Mouse (Mus musculus) testis, adult 10 weeks (tissue): ENCODE results near the gene Exosc10. TPM values are rescaled to one million over a fixed set of nuclear protein-coding genes. Genes with fewer than 3 reads are reported as not detected.

Experiments
- polyA plus RNA-seq: library from polyadenylated mRNA; stranded (reverse); fragments of 350-450 nt; fragmentation: Illumina TruSeq; extraction: RNeasy Lipid Tissue Mini Kit (QIAGEN cat#74804); gene quantifications from one replicate; pipeline ENCODE4 v1.2.3, GENCODE M21; 2014; ENCODE audit warnings: low read depth, low replicate concordance

The Exosc10 gene
- 19.0 TPM for polyA plus RNA-seq

DNA sequence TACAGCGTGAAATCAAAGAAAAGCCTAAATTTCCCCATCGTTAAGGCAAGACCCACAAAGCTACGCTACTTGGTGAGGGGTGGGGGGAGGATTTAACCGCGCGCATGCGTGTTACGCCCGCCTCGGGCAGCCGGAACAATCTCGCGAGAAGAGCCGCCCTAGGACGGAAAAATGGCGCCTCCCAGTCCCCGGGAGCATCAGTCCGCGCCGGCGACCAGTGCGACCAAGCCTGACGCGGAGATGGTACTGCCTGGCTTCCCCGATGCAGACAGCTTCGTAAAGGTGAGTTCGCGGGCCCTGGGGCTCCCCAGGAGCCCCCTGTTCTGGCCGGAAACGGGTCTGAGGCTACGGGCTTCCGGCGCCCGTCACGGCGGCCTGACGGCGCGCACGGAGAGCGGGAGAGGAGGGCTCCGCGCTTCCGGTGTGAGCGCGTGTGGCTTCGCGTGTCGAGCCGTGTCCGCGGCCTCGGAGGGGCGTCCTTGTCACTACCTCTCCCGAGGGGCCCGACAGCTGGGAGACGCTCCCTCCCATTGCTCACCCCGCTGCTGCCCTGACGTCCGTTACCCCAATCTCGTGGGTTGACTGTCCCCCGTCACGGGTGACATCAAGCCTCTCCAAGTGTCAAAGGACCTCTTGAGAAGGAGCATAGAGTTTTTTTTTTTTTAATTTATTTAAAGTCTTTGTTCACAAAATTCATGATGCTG, at the start of gene Exosc10:
TSS of gene Exosc10 (plus strand) at position 133 of the 704 bp plus-strand sequence.

DNA sequence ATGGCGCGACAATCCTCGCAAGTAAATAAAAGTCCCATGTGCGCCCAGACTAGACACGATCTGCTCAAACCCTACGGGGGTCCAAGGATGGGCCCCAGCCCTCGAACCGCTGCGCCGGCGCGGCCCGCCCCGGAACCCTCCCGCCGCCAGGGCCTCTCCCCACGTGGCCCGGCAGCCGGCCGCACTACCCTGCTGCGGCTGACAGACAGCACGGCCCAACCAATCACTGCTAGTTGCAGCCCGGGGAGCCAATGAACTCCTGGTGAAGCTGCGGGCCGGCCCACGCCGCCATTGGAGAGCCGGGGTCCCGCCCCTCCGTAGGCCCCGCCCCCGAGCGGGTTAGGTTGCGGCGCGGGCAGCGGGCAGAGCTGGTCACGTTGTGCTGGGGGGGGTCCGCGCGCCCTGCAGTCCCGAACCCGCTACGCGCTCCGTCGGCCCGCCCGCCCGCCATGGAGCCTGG, 33.0 kb downstream of the Exosc10 start, which contains the start of gene Srm:
TSS of gene Srm (plus strand) at position 333 of the 460 bp plus-strand sequence.

DNA sequence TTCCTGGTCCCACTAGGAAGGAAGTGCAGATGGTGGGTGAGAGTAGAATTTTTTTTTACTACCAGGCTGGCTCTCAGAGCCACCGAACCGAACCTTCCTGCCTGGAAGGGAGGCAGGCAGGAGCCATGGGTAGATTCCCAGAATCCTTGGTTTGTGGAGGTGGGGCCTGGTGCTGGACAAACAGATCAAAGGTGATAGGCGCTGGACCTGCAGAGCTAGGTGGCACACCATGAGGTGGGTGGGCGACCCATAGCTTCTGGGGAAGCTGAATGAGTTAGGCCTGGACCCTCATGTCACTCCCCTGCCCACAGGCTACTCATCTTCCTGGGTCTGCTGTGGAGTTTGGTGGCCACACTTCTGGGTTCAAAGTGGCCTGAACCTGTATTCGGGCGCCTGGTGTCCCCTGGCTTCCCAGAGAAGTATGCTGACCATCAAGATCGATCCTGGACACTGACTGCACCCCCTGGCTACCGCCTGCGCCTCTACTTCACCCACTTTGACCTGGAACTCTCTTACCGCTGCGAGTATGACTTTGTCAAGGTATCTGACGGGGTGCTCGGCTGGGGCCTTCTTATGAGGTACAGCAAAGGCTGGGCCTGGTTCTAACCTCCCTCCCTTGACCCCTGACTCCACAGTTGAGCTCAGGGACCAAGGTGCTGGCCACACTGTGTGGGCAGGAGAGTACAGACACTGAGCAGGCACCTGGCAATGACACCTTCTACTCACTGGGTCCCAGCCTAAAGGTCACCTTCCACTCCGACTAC, 44.3 kb downstream of the Exosc10 start, which contains the start of gene Masp2:
TSS of gene Masp2 (plus strand) at position 198 of the 764 bp plus-strand sequence.

GRCm38 (mm10) chr4:148626623-148627185, 68.5 kb downstream of the Exosc10 start, which contains the start of gene Tardbp:
Tardbp (minus strand) TSS chr4:148627019.

Other genes starting within 250 kb of the Exosc10 start
- gene Ubiad1, start 113.7 kb upstream of the Exosc10 start, polyA plus RNA-seq = 2.5 TPM
- gene Mtor, start 109.8 kb upstream of the Exosc10 start, polyA plus RNA-seq = 15.2 TPM
- 3.3 TPM for gene Angptl7, start 58.0 kb upstream of the Exosc10 start, polyA plus RNA-seq
- not detected for gene Srm, start 33.1 kb downstream of the Exosc10 start, polyA plus RNA-seq
- gene Masp2, start 44.1 kb downstream of the Exosc10 start, polyA plus RNA-seq = not detected
- gene Tardbp, start 68.6 kb downstream of the Exosc10 start, polyA plus RNA-seq = 456 TPM
- gene Gm572, start 84.9 kb downstream of the Exosc10 start, polyA plus RNA-seq = not detected
- 1.7 TPM for gene Casz1, start 246.0 kb downstream of the Exosc10 start, polyA plus RNA-seq